Mouse (Mus musculus): ENCODE measurements around the gene Uck1. TPM values are rescaled to one million over a fixed set of nuclear protein-coding genes. Genes with fewer than 3 reads are reported as not detected.

Gene Uck1
- polyA plus RNA-seq, 1 experiment from 2014 or later, result 75.5 TPM

GRCm38 (mm10) chr2:32235886-32236759 lies 23.8 kb downstream of the Uck1 start, which contains the start of gene Pomt1:
Pomt1 (plus strand) TSS chr2:32236590.
- peak within 1 kb of the TSS; percentile 83 for H3K9ac ChIP-seq
- ATAC-seq (ENCODE audit: low read depth), result peak; percentile 88
- peak within 1 kb of the TSS; percentile 93 for H3K4me2 ChIP-seq
- no peaks in the 10 kb centered on the region for H3K9me3 ChIP-seq
- H3K4me1 ChIP-seq (replicated peaks), result peaks cover 30% of the 10 kb centered on the region
- peak within 1 kb of the TSS; percentile 66 for H3K4me3 ChIP-seq
- H3K27ac ChIP-seq (replicated peaks), result peak within 1 kb of the TSS; percentile 86
- H3K36me3 ChIP-seq, result peaks cover 37% of the 10 kb centered on the region
- no peaks in the 10 kb centered on the region for H3K27me3 ChIP-seq
- under 1% methylated on average over 54 of the region's 54 CpGs for WGBS

GRCm38 (mm10) chr2:32235433-32235832 lies 24.5 kb downstream of the Uck1 start:
- H3K27me3 ChIP-seq, result no peaks in the 10 kb centered on the region
- peaks cover 44% of the 10 kb centered on the region for H3K36me3 ChIP-seq

GRCm38 (mm10) chr2:32222057-32222456 lies 37.9 kb downstream of the Uck1 start:
- H3K27ac ChIP-seq (replicated peaks), result no peak overlapping the region
- no peak overlapping the region for H3K4me2 ChIP-seq
- no peaks in the 10 kb centered on the region for H3K27me3 ChIP-seq
- H3K4me1 ChIP-seq (replicated peaks), result no peaks in the 10 kb centered on the region
- no peak overlapping the region for H3K9ac ChIP-seq
- ATAC-seq (ENCODE audit: low read depth), result no peak
- H3K9me3 ChIP-seq, result no peaks in the 10 kb centered on the region
- WGBS, result 91% methylated on average over 10 of the region's 10 CpGs
- H3K4me3 ChIP-seq, result no peak overlapping the region
- peaks cover 100% of the 10 kb centered on the region for H3K36me3 ChIP-seq

More at GRCm38 (mm10) chr2:32235433-32235832, 24.5 kb downstream of the Uck1 start:
- peak overlapping the region; percentile 93 for H3K4me2 ChIP-seq
- no peak for ATAC-seq (ENCODE audit: low read depth)
- peaks cover 30% of the 10 kb centered on the region for H3K4me1 ChIP-seq (replicated peaks)
- no peaks in the 10 kb centered on the region for H3K9me3 ChIP-seq
- H3K4me3 ChIP-seq, result peak overlapping the region; percentile 66
- 35% methylated on average over 7 of the region's 7 CpGs for WGBS
- peak overlapping the region; percentile 83 for H3K9ac ChIP-seq
- peak overlapping the region; percentile 74 for H3K27ac ChIP-seq (replicated peaks)

- ATAC-seq (ENCODE audit: low read depth), result no peak
- peaks cover 100% of the 10 kb centered on the region for H3K36me3 ChIP-seq
- no peak overlapping the region for H3K4me3 ChIP-seq
- H3K4me2 ChIP-seq, result no peak overlapping the region
- H3K9me3 ChIP-seq, result no peaks in the 10 kb centered on the region
- 91% methylated on average over 7 of the region's 7 CpGs for WGBS
- H3K9ac ChIP-seq, result no peak overlapping the region
- H3K27ac ChIP-seq (replicated peaks), result no peak overlapping the region
- H3K27me3 ChIP-seq, result no peaks in the 10 kb centered on the region
- no peaks in the 10 kb centered on the region for H3K4me1 ChIP-seq (replicated peaks)
Measured at GRCm38 (mm10) chr2:32221577-32221976, 38.4 kb downstream of the Uck1 start.

GRCm38 (mm10) chr2:32220969-32221368 lies 39.0 kb downstream of the Uck1 start:
- no peaks in the 10 kb centered on the region for H3K4me1 ChIP-seq (replicated peaks)
- H3K4me3 ChIP-seq, result no peak overlapping the region
- H3K36me3 ChIP-seq, result peaks cover 100% of the 10 kb centered on the region
- 94% methylated on average over 10 of the region's 10 CpGs for WGBS
- H3K9me3 ChIP-seq, result no peaks in the 10 kb centered on the region
- H3K27ac ChIP-seq (replicated peaks), result no peak overlapping the region
- no peak for ATAC-seq (ENCODE audit: low read depth)
- H3K4me2 ChIP-seq, result no peak overlapping the region
- no peak overlapping the region for H3K9ac ChIP-seq
- no peaks in the 10 kb centered on the region for H3K27me3 ChIP-seq

- ATAC-seq (ENCODE audit: low read depth), result no peak
Measured at GRCm38 (mm10) chr2:32220021-32220420, 39.9 kb downstream of the Uck1 start.

GRCm38 (mm10) chr2:32219501-32219900 lies 40.5 kb downstream of the Uck1 start:
- no peak for ATAC-seq (ENCODE audit: low read depth)
- Histone ChIP-seq H3K9ac (no peak overlapping the region), H3K4me1 (replicated peaks) (no peaks in the 10 kb centered on the region), H3K36me3 (peaks cover 100% of the 10 kb centered on the region), H3K27ac (replicated peaks) (no peak overlapping the region), H3K9me3 (no peaks in the 10 kb centered on the region), H3K4me2 (no peak overlapping the region), H3K27me3 (no peaks in the 10 kb centered on the region), H3K4me3 (no peak overlapping the region)
- 91% methylated on average over 14 of the region's 14 CpGs for WGBS

More at GRCm38 (mm10) chr2:32220021-32220420, 39.9 kb downstream of the Uck1 start:
- peaks cover 100% of the 10 kb centered on the region for H3K36me3 ChIP-seq
- no peaks in the 10 kb centered on the region for H3K27me3 ChIP-seq
- H3K4me1 ChIP-seq (replicated peaks), result no peaks in the 10 kb centered on the region
- H3K27ac ChIP-seq (replicated peaks), result no peak overlapping the region
- 96% methylated on average over 6 of the region's 6 CpGs for WGBS
- no peak overlapping the region for H3K4me2 ChIP-seq
- H3K4me3 ChIP-seq, result no peak overlapping the region
- H3K9ac ChIP-seq, result no peak overlapping the region
- H3K9me3 ChIP-seq, result no peaks in the 10 kb centered on the region

GRCm38 (mm10) chr2:32218541-32219334 lies 41.2 kb downstream of the Uck1 start:
- no peak overlapping the region for H3K9ac ChIP-seq
- H3K9me3 ChIP-seq, result no peaks in the 10 kb centered on the region
- H3K36me3 ChIP-seq, result peaks cover 100% of the 10 kb centered on the region
- H3K27me3 ChIP-seq, result no peaks in the 10 kb centered on the region
- ATAC-seq (ENCODE audit: low read depth), result no peak
- 85% methylated on average over 11 of the region's 11 CpGs for WGBS
- no peak overlapping the region for H3K27ac ChIP-seq (replicated peaks)
- no peak overlapping the region for H3K4me2 ChIP-seq
- no peaks in the 10 kb centered on the region for H3K4me1 ChIP-seq (replicated peaks)
- H3K4me3 ChIP-seq, result no peak overlapping the region

- Histone ChIP-seq H3K27ac (replicated peaks) (no peak overlapping the region), H3K9me3 (no peaks in the 10 kb centered on the region), H3K4me3 (no peak overlapping the region), H3K27me3 (no peaks in the 10 kb centered on the region), H3K4me2 (no peak overlapping the region), H3K9ac (no peak overlapping the region), H3K36me3 (peaks cover 100% of the 10 kb centered on the region), H3K4me1 (replicated peaks) (peaks cover 4% of the 10 kb centered on the region; the same call in 1 of the 2 replicates)
- WGBS, result 90% methylated on average over 5 of the region's 5 CpGs
- no peak for ATAC-seq (ENCODE audit: low read depth)
Measured at GRCm38 (mm10) chr2:32218113-32218512, 41.8 kb downstream of the Uck1 start.

- no peaks in the 10 kb centered on the region for H3K9me3 ChIP-seq
- H3K9ac ChIP-seq, result no peak overlapping the region
- H3K36me3 ChIP-seq, result peaks cover 100% of the 10 kb centered on the region
- H3K4me1 ChIP-seq (replicated peaks), result peaks cover 8% of the 10 kb centered on the region
- no peak overlapping the region for H3K4me2 ChIP-seq
- no peaks in the 10 kb centered on the region for H3K27me3 ChIP-seq
- 90% methylated on average over 8 of the region's 8 CpGs for WGBS
- ATAC-seq (ENCODE audit: low read depth), result no peak
- no peak overlapping the region for H3K27ac ChIP-seq (replicated peaks)
- no peak overlapping the region for H3K4me3 ChIP-seq
Measured at GRCm38 (mm10) chr2:32217656-32218055, 42.3 kb downstream of the Uck1 start.

- Histone ChIP-seq H3K27me3 (no peaks in the 10 kb centered on the region), H3K27ac (replicated peaks) (no peak overlapping the region), H3K9me3 (no peaks in the 10 kb centered on the region), H3K4me3 (no peak overlapping the region), H3K36me3 (peaks cover 100% of the 10 kb centered on the region), H3K9ac (no peak overlapping the region), H3K4me2 (no peak overlapping the region), H3K4me1 (replicated peaks) (peaks cover 9% of the 10 kb centered on the region)
- WGBS, result 91% methylated on average over 10 of the region's 10 CpGs
- ATAC-seq (ENCODE audit: low read depth), result no peak
Measured at GRCm38 (mm10) chr2:32216506-32216905, 43.5 kb downstream of the Uck1 start.

GRCm38 (mm10) chr2:32215576-32215975 lies 44.4 kb downstream of the Uck1 start:
- no peak for ATAC-seq (ENCODE audit: low read depth)
- Histone ChIP-seq H3K4me3 (no peak overlapping the region), H3K27ac (replicated peaks) (no peak overlapping the region), H3K27me3 (no peaks in the 10 kb centered on the region), H3K36me3 (peaks cover 100% of the 10 kb centered on the region), H3K9me3 (no peaks in the 10 kb centered on the region), H3K9ac (no peak overlapping the region), H3K4me1 (replicated peaks) (peaks cover 9% of the 10 kb centered on the region), H3K4me2 (no peak overlapping the region)
- 94% methylated on average over 10 of the region's 10 CpGs for WGBS

Measured in neural tube, embryonic 13.5 days (tissue).